Mouse (Mus musculus) frontal cortex, postnatal 36 days (tissue): ENCODE results near the gene Gatad2b.
"Not testable (repeated sequence)": the region's sequence is repeated elsewhere in the genome, so short reads cannot be mapped to it uniquely, and the experiment has no call there.

Source experiments
- DNase-seq, 2 experiments: peaks; one replicate each; pipeline ENCODE4 v3.0.0; 2022; ENCODE audit warnings: low spot score in 2 of 2

Gene Gatad2b

GRCm38 (mm10) chr3:90292345-90293275 lies at the start of gene Gatad2b:
Gene Gatad2b, plus strand, starts transcription at chr3:90293178.
- peak; percentile 99 to 100 for DNase-seq

- no peak for DNase-seq
Measured at GRCm38 (mm10) chr3:90245406-90245805, 47.6 kb upstream of the Gatad2b start.

- no peak for DNase-seq
Measured at GRCm38 (mm10) chr3:90247630-90247959, 45.4 kb upstream of the Gatad2b start.

- DNase-seq = peak; percentile 90 to 95
Measured at GRCm38 (mm10) chr3:90247960-90248745, 44.8 kb upstream of the Gatad2b start, which contains the start of gene Slc39a1. Gene Slc39a1, plus strand, starts transcription at chr3:90248172.

GRCm38 (mm10) chr3:90248746-90249100 lies 44.3 kb upstream of the Gatad2b start:
- no peak for DNase-seq

- no peak for DNase-seq
Measured at GRCm38 (mm10) chr3:90250791-90251190, 42.2 kb upstream of the Gatad2b start.

- not testable (repeated sequence) for DNase-seq
Measured at GRCm38 (mm10) chr3:90251731-90252226, 41.2 kb upstream of the Gatad2b start.

- not testable (repeated sequence) for DNase-seq
Measured at GRCm38 (mm10) chr3:90252659-90253058, 40.3 kb upstream of the Gatad2b start.

- not testable (repeated sequence) for DNase-seq
Measured at GRCm38 (mm10) chr3:90253174-90253573, 39.8 kb upstream of the Gatad2b start.

GRCm38 (mm10) chr3:90253653-90254418 lies 39.1 kb upstream of the Gatad2b start, which contains the start of gene Crtc2:
Gene Crtc2, plus strand, starts transcription at chr3:90254163.
- peak; percentile 96 to 98 for DNase-seq

- no peak for DNase-seq
Measured at GRCm38 (mm10) chr3:90254419-90255193, 38.4 kb upstream of the Gatad2b start.

- no peak for DNase-seq
Measured at GRCm38 (mm10) chr3:90255194-90255565, 37.8 kb upstream of the Gatad2b start.

- DNase-seq = no peak
Measured at GRCm38 (mm10) chr3:90255784-90256353, 37.1 kb upstream of the Gatad2b start.

- DNase-seq = no peak
Measured at GRCm38 (mm10) chr3:90256731-90257530, 36.0 kb upstream of the Gatad2b start.

- DNase-seq = no peak
Measured at GRCm38 (mm10) chr3:90258521-90258920, 34.5 kb upstream of the Gatad2b start.

GRCm38 (mm10) chr3:90263121-90263771 lies 29.7 kb upstream of the Gatad2b start:
- DNase-seq = no peak

GRCm38 (mm10) chr3:90264687-90265033 lies 28.3 kb upstream of the Gatad2b start:
- no peak for DNase-seq

GRCm38 (mm10) chr3:90265034-90265931 lies 27.7 kb upstream of the Gatad2b start, which contains the start of gene Dennd4b:
Gene Dennd4b, plus strand, starts transcription at chr3:90265185.
- DNase-seq = peak; percentile 86 to 87
